Mouse (Mus musculus) midbrain, embryonic 12.5 days (tissue): ENCODE data around the gene Hoxc10. TPM values are rescaled to one million over a fixed set of nuclear protein-coding genes. Genes with fewer than 3 reads are reported as not detected.

ENCODE experiments used
- ATAC-seq: fragments of 200-750 bp; cut with Nextera tagmentation; 2 replicates; pipeline ENCODE4 v1.8.0; 2017; ENCODE audit warnings: low read depth, moderate TSS enrichment, moderate library complexity; ENCODE audit not compliant: low FRiP score
- H3K27ac ChIP-seq: fragments of 300-500 bp; sonication (generic); replicated peaks from 2 replicates; pipeline ENCODE4 v1.5.1; 2016; ENCODE audit warnings: mild to moderate bottlenecking
- H3K27me3 ChIP-seq: fragments of 300-500 bp; sonication (generic); 2 replicates; pipeline ENCODE4 v1.6.1; 2016; ENCODE audit warnings: mild to moderate bottlenecking
- H3K36me3 ChIP-seq: fragments of 300-500 bp; sonication (generic); 2 replicates; pipeline ENCODE4 v1.6.1; 2016
- H3K4me1 ChIP-seq: fragments of 300-500 bp; sonication (generic); 2 replicates; pipeline ENCODE4 v1.6.1; 2016
- H3K4me2 ChIP-seq: fragments of 300-500 bp; sonication (generic); replicated peaks from 2 replicates; pipeline ENCODE4 v1.6.1; 2016; ENCODE audit warnings: mild to moderate bottlenecking, moderate library complexity
- H3K4me3 ChIP-seq: fragments of 300-500 bp; sonication (generic); 2 replicates; pipeline ENCODE4 v1.5.1; 2016; ENCODE audit warnings: mild to moderate bottlenecking
- H3K9ac ChIP-seq: fragments of 300-500 bp; sonication (generic); replicated peaks from 2 replicates; pipeline ENCODE4 v1.6.1; 2016; ENCODE audit warnings: mild to moderate bottlenecking, moderate library complexity
- H3K9me3 ChIP-seq: fragments of 300-500 bp; sonication (generic); 2 replicates; pipeline ENCODE4 v1.6.1; 2016; ENCODE audit warnings: mild to moderate bottlenecking
- WGBS: fragments of 180-500 bp; shearing (Covaris S2); methylation state at CpG from one replicate; pipeline ENCODE4 v1.1.7; 2016; 5-methylcytosine and 5-hydroxymethylcytosine counted together
- polyA plus RNA-seq: library from polyadenylated mRNA; unstranded; fragments of >200 nt; fragmentation: Nextera tagmentation; extraction: Ambion mirVana; gene quantifications from 2 replicates; pipeline ENCODE4 v1.2.1, GENCODE M21; 2016

Hoxc10 gene
- polyA plus RNA-seq, 1 experiment from 2014 or later, result not detected

DNA sequence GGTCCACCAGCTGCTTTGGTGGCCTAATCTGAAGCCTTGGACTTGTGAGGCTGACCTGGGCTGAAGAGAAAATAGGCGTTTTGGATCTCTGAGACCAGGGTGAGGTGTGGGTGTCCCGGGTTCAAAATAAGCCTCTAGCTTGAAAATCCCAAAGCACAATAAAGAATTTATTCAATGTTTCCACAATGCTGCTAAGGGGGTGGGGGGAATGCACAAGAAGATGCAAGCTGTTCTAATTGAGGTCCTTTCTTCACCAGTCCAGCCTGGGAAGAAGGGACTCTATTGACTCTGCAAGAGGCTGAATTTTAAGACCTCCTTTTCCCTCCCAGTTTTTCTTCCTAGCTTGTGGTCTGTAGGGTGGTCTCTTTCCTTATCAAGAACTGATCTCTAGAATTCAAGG is 15.7 kb upstream of the Hoxc10 start:
- H3K9me3 ChIP-seq, result no peaks in the 10 kb centered on the region
- no peak overlapping the region for H3K27ac ChIP-seq
- no peaks in the 10 kb centered on the region for H3K4me1 ChIP-seq
- ATAC-seq, result no peak
- H3K4me3 ChIP-seq, result no peak overlapping the region
- H3K27me3 ChIP-seq, result peaks cover 99% of the 10 kb centered on the region
- WGBS, result 13% methylated on average over 2 of the region's 2 CpGs
- no peaks in the 10 kb centered on the region for H3K36me3 ChIP-seq
- H3K4me2 ChIP-seq, result no peak overlapping the region
- no peak overlapping the region for H3K9ac ChIP-seq

DNA sequence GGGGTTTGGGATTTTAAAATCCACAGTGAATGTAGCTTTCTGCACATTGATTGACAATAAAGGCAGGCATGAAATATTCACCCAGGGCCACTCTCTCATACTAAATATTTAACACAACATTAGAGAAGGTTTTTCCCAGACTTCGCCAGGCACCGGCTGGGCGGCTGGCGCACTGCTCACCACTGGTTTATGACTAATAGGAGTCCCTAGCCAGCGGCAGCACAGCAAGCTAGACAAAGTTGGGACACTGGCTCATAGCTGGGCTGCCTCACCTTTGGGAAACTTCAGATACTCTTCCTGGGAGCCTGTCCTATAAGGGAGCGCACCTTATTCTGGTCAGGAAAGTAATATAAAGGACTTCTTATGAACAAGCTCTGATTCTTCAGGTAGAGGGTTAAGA is 13.0 kb upstream of the Hoxc10 start:
- Histone ChIP-seq H3K9ac (no peak overlapping the region), H3K4me1 (no peaks in the 10 kb centered on the region), H3K36me3 (no peaks in the 10 kb centered on the region), H3K4me2 (no peak overlapping the region), H3K27ac (no peak overlapping the region), H3K27me3 (peaks cover 100% of the 10 kb centered on the region), H3K9me3 (no peaks in the 10 kb centered on the region), H3K4me3 (no peak overlapping the region)
- no peak for ATAC-seq
- WGBS, result 5% methylated on average over 6 of the region's 6 CpGs

DNA sequence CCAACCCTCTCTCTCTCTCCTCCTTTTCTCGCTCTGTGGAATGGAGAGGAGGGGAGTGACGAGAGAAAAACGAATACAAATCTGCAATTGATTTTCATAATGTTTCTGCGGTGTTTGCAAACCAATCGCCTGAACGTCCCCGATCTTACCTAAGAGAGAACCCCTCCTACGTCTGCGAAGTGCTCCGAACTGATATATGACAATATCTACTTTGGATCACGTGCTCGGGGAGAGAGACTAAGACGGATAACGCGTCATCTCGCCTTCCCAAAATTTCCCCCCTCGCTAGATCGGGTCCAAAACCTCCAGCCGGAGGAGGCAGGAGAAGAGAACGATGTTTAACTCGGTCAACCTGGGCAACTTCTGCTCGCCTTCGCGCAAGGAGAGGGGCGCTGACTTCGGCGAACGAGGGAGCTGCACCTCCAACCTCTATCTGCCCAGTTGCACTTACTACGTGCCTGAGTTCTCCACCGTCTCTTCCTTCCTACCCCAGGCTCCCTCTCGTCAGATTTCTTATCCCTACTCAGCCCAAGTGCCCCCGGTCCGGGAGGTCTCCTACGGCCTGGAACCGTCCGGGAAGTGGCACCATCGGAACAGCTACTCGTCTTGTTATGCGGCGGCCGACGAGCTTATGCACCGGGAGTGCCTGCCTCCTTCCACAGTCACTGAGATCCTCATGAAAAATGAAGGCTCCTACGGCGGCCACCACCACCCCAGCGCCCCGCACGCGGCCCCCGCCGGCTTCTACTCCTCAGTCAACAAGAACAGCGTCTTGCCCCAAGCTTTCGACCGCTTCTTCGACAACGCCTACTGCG is 12.2 kb upstream of the Hoxc10 start, which contains the start of gene Hoxc11:
Hoxc11 (plus strand) TSS at position 236 of the 815 bp plus-strand sequence.
- Histone ChIP-seq H3K4me2 (no peak within 1 kb of the TSS), H3K9me3 (no peaks in the 10 kb centered on the region), H3K9ac (no peak within 1 kb of the TSS), H3K27ac (no peak within 1 kb of the TSS), H3K27me3 (peaks cover 98% of the 10 kb centered on the region), H3K4me3 (no peak within 1 kb of the TSS), H3K36me3 (no peaks in the 10 kb centered on the region), H3K4me1 (no peaks in the 10 kb centered on the region)
- ATAC-seq, result no peak
- WGBS, result under 1% methylated on average over 56 of the region's 57 CpGs

DNA sequence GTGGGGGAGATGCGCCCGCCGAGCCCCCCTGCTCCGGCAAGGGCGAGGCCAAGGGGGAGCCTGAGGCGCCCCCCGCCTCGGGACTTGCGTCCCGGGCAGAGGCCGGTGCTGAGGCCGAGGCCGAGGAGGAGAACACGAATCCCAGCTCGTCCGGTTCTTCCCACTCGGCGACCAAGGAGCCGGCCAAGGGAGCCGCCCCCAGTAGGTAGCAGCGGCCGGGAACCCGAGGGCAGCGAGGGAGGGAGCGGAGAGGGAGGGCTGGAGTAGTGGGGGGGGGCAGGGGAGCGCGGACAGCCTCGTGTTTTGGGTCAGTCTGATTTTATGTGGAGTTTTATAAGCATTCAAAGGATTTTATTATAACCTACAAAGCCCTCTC is 11.6 kb upstream of the Hoxc10 start:
- under 1% methylated on average over 26 of the region's 28 CpGs for WGBS
- no peaks in the 10 kb centered on the region for H3K9me3 ChIP-seq
- ATAC-seq, result no peak
- H3K27me3 ChIP-seq, result peaks cover 98% of the 10 kb centered on the region
- no peaks in the 10 kb centered on the region for H3K36me3 ChIP-seq
- H3K27ac ChIP-seq, result no peak overlapping the region
- H3K9ac ChIP-seq, result no peak overlapping the region
- no peaks in the 10 kb centered on the region for H3K4me1 ChIP-seq
- H3K4me3 ChIP-seq, result no peak overlapping the region
- H3K4me2 ChIP-seq, result no peak overlapping the region

DNA sequence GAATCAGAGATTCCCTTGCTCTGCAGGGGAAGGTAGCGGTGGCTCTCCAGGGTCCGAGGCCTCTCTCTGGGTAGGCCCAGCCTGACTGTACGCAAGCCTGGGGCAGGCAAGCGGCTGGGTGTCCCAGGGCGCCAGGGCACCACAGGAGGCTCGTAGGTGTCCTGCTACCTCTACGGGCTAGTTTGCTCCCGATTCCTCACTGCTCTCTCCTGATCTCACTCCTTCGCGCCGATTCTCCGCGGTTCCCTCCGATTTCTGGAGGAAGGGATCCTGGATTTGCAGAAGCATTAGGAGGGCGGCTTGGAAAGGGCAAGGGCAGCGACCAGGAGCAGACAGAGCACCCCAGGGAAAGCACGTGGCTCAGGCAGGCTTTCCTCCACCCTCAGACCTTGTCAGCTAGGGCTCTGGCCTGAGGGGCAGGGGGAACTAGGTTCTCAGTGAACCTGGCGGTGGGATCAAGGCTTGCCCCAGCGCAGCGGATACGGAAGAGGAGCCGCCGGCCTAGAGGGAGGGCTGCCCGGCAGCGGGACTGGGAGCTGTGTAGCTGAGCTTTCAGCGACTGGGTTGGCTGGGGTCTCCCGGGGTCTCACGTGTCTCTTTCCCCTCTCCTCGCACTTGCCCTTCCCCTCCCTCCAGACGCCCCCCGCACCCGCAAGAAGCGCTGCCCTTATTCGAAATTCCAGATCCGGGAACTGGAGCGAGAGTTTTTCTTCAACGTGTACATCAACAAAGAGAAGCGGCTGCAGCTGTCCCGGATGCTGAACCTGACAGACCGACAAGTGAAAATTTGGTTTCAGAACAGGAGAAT is 10.6 kb upstream of the Hoxc10 start:
- under 1% methylated on average over 40 of the region's 40 CpGs for whole genome bisulfite sequencing
- no peak for ATAC-seq
- Histone ChIP-seq H3K4me3 (no peak overlapping the region), H3K4me2 (no peak overlapping the region), H3K9ac (no peak overlapping the region), H3K27ac (no peak overlapping the region), H3K27me3 (peaks cover 98% of the 10 kb centered on the region), H3K36me3 (no peaks in the 10 kb centered on the region), H3K9me3 (no peaks in the 10 kb centered on the region), H3K4me1 (no peaks in the 10 kb centered on the region)

DNA sequence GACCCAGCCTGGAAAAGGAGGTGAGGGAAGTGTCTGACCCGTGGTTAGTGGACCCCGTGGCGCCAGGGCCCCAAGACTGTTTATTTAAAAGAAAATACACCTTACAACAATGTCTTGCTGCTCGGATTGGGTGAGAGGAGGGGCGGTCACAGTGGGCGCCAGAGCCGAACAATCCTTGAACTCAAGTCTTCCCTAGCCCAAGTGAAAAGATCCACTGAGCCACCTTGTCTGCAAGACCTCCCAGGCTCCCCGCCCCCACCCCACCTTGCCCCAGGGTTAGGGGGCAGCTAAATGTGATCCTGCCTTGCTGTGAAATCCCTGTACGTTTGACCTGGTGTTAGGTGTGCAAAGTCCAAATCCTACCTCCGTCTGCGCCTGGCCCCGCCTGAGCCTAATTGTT is 9.7 kb upstream of the Hoxc10 start:
- Histone ChIP-seq H3K9me3 (no peaks in the 10 kb centered on the region), H3K27me3 (peaks cover 98% of the 10 kb centered on the region), H3K36me3 (no peaks in the 10 kb centered on the region), H3K4me3 (no peak overlapping the region), H3K4me1 (no peaks in the 10 kb centered on the region), H3K9ac (no peak overlapping the region), H3K27ac (no peak overlapping the region), H3K4me2 (no peak overlapping the region)
- WGBS, result under 1% methylated on average over 12 of the region's 12 CpGs
- ATAC-seq, result no peak

DNA sequence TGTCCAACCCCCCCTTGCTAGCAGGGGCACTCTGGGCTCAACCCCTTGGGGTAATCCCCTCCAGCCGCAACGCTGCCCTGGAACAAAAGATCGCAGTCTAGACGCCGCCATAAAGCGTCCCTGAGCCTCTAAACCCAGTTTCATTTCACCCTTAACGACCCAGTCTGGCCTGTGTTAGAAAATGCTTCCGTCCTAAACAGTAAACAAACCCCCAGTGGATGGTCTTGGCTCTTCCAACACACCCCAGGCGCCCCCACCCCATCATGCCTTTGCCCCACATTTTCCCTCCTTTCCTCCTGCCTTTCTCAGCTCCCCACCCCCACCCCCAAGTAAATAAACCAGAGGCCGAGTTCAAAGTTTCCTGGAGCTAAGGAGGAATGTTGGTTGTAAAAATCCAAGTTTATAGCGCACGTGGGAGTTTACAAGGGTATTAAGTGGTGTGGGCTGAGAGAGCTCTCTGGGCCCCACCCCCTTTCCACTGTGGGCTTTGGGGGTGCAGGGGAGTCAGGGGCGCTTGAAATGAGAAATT is 6.9 kb upstream of the Hoxc10 start:
- H3K9me3 ChIP-seq, result no peaks in the 10 kb centered on the region
- peaks cover 95% of the 10 kb centered on the region for H3K27me3 ChIP-seq
- no peak overlapping the region for H3K27ac ChIP-seq
- no peaks in the 10 kb centered on the region for H3K4me1 ChIP-seq
- H3K4me3 ChIP-seq, result no peak overlapping the region
- no peak for ATAC-seq
- no peak overlapping the region for H3K9ac ChIP-seq
- no peaks in the 10 kb centered on the region for H3K36me3 ChIP-seq
- WGBS, result under 1% methylated on average over 13 of the region's 13 CpGs
- H3K4me2 ChIP-seq, result no peak overlapping the region

DNA sequence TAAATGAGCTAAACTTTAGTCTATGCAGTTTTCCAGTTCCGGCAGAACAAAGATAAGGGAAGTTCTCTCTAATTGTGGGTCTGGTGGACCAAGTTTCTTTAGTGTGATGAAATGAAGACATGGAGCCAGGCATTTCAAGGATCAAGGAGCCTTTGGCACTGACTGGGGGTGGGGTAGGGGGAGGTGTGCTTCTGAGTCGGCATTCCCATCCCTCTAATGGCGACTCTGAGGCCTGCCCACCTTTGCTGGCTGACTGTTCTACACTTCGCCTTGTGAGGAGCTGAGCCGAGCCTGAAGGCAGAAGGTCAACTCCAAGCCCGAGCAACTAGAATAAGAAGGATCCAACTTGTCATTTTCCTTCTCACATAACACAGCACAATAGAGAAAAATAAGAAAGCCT is 4.9 kb upstream of the Hoxc10 start:
- no peak for ATAC-seq
- WGBS, result 4% methylated on average over 6 of the region's 6 CpGs
- H3K9ac ChIP-seq, result no peak overlapping the region
- H3K27ac ChIP-seq, result no peak overlapping the region
- 0 out of 2 replicates have a peak, but pooled peaks cover 5% of the 10 kb centered on the region for H3K4me1 ChIP-seq
- H3K27me3 ChIP-seq, result peaks cover 95% of the 10 kb centered on the region
- H3K36me3 ChIP-seq, result no peaks in the 10 kb centered on the region
- H3K4me3 ChIP-seq, result no peak overlapping the region
- H3K9me3 ChIP-seq, result no peaks in the 10 kb centered on the region
- H3K4me2 ChIP-seq, result no peak overlapping the region

DNA sequence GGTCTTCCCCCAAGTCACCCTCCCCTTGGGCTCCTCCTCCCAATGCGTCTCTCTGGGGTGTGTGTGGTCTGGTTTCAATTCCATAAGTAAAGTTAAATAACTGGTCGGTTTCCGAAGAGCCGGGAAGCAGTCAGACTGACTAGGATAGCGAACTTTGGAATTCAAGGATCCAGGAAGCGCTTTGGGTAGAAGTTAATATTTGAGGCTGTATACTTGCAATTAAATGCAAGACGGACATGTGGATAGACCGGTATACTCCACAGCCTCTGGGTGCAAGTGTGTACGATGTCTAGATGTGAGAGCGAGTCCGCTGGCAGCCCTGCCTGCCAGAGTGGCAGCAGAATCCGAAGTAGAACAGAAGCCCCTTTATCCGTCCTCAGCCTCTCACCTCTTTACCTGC is 4.1 kb upstream of the Hoxc10 start:
- no peaks in the 10 kb centered on the region for H3K9me3 ChIP-seq
- 1% methylated on average over 13 of the region's 13 CpGs for WGBS
- H3K27me3 ChIP-seq, result peaks cover 95% of the 10 kb centered on the region
- no peak for ATAC-seq
- no peak overlapping the region for H3K9ac ChIP-seq
- no peak overlapping the region for H3K27ac ChIP-seq
- H3K4me3 ChIP-seq, result no peak overlapping the region
- no peaks in the 10 kb centered on the region for H3K36me3 ChIP-seq
- H3K4me2 ChIP-seq, result no peak overlapping the region
- H3K4me1 ChIP-seq, result 0 out of 2 replicates have a peak, but pooled peaks cover 6% of the 10 kb centered on the region

DNA sequence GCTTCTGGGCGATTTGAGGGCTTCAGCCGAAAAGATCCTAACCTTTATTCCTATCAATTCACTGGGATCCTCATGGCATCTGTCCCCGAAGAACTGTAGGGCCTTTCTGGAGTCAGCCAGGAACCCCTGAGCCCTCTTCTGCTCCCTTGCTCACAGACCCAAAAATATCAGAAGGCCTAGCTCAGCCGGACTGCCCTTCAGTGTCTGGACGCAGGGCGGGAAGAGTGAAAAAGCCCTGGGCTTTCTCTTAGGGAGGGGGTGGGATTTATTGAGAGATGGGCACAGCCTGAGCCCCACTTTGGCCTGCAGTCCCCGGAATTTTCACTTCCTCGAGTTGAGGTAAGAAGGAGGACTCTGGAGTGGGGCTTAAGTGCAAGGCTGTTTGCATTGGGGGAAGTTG is 3.3 kb upstream of the Hoxc10 start:
- Histone ChIP-seq H3K27ac (no peak overlapping the region), H3K9ac (no peak overlapping the region), H3K27me3 (peaks cover 94% of the 10 kb centered on the region), H3K4me2 (no peak overlapping the region), H3K9me3 (no peaks in the 10 kb centered on the region), H3K4me3 (no peak overlapping the region), H3K36me3 (no peaks in the 10 kb centered on the region), H3K4me1 (0 out of 2 replicates have a peak, but pooled peaks cover 6% of the 10 kb centered on the region)
- WGBS, result under 1% methylated on average over 8 of the region's 8 CpGs
- ATAC-seq, result no peak

DNA sequence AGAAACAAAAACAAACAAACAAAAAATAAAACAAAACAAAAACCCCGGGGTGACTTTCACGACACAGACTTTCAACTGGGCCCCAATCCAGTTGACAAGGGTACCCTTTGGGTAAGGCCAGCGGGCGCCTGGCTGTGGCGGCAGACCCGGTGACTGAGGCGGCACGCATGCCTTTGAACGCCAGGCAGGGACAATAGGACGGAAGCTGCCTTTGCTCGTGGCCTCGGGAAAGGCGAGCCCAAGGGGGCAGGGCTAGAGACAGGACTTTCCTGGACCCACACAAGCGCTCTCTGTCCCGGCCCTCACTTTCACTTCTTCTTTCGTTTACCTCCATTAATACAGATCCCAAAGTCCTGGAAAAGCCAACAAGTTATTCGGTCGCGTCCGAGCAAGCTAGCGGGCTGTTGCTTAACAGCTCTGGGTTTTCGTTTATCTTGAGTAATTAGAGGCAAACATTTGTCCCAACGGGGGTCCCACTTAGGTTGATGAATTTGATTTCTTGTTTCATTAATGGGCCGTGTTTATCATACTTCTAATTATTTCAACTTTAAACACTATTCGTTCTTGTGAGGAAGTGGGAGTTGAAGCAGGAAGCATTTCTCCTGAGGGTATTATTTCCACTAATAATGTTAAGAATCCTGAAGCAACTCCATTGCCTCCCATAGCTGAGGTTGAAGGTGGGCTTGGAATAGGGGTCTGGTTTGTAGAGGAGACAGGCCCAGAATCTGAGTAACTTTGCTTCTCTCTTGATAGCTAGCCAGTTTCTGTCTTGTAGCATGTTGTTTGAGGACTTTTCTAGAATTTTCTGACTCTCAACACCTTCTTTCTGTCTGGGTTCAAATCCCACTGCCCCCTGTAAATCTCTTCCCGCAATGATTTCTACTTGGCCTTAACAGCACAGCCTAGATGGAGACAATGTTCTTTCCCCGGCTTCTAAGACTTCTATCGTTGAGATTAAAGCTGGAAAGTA is 2.6 kb upstream of the Hoxc10 start:
- Histone ChIP-seq H3K4me3 (no peak overlapping the region), H3K27ac (no peak overlapping the region), H3K4me2 (no peak overlapping the region), H3K9ac (no peak overlapping the region), H3K27me3 (peaks cover 95% of the 10 kb centered on the region), H3K9me3 (no peaks in the 10 kb centered on the region), H3K4me1 (0 out of 2 replicates have a peak, but pooled peaks cover 6% of the 10 kb centered on the region), H3K36me3 (no peaks in the 10 kb centered on the region)
- WGBS, result 1% methylated on average over 28 of the region's 28 CpGs
- ATAC-seq, result no peak
